Mouse (Mus musculus) ovary, postnatal 14 days (tissue): ENCODE data around the gene Lhfp.

ENCODE experiments used
- DNase-seq: peaks from one replicate; pipeline ENCODE4 v3.0.0; 2022; ENCODE audit warnings: low spot score

Gene Lhfp

DNA sequence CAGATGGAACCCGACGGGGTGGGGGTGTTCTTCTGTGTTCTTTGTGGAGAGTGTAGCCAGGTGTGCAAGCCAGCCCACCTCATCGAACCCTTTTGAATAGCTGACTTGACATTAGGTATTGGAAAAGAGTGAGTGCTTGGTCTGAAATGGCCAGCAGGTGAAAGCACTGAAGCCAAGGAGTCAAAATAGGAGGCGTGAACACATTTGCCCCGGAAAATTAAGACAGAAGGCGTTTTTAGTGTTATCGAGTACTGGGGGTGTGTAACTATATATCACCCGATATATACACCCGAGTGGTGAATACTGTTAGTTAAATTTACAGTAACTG is 876 bp downstream of the Lhfp start:
- no peak for DNase-seq

DNA sequence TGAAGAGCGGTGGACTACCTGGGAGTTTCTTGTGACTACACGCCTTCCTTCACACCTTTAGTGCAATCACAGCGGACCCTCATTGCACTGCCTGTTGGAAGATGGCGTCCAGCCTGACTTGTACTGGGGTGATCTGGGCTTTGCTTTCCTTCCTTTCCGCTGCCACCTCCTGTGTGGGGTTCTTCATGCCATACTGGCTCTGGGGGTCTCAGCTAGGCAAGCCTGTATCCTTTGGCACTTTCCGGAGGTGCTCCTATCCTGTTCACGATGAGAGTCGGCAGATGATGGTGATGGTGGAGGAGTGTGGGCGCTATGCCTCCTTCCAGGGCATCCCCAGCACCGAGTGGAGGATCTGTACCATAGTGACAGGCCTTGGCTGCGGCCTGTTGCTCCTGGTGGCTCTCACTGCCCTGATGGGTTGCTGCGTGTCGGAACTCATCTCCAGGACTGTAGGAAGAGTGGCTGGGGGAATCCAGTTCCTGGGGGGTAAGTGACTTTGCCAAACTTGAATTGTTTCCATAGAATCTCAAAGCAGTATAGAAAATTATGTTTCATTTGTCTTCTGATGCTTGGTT is 2.0 kb downstream of the Lhfp start:
- no peak for DNase-seq

DNA sequence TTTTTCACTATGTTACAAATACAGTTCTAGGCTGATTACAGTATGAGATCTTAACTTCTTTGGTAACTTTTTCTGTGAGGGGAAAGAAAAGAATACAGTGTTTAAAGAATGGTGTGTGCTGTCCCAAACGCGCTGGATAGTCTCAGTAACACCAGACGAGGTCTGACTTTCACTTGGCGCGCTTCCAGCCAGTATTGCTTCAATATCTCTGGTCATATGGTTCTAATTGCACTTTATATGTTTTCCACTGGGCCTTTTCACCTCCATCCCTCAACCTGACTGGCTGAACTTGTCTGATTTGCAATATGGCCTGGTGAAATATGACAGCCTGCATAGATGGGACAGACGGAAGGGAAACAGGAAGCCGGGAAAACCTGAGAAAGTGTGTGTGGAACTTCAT is 2.9 kb downstream of the Lhfp start:
- no peak for DNase-seq

DNA sequence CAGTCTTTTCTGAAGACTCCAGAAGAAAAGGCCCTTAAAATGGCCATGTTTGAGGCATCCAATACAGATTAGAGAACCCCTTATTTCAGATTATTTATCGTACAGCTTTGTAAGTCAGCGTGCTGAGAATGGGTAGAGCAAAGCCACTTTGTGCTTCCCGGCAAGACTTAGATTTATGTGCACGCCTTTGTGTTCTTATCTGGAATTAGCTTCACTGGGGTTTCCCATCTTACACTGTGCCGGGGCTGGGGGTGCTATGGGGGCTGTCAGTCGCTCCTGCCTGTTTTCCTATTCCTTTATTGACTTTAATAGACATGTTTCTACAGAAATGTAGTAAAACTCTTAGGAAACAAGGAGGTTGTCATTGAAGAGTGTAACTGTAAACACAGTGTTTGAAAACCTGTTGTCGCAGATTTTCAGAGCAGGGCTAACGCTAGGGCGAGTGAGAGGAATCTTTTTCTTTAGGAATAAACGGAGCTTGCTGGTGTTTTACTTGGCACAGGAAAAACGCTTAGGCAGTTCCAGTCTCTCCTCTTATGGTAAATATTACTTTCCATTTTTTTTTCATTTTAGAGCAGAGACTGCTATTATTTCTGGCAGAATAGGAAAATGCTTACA is 3.5 kb downstream of the Lhfp start:
- no peak for DNase-seq

DNA sequence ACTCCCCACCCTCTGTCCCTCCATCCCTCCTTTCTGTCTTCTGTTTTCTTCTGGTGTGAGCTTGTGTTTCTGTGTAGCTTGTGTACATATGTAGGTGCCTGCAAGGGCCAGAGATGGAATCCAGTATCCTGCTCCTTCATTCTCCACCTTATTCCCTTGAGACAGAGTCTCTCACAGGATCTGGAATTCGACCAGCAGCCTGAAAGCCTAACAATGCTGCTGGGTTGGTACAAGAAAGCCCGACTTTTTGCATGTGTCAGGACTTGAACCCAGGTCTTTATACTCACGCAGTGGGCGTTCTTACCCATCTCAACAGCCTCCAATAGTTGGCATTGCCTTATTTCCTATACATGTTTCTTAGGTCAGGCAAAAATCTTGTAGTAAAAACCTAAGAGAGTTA is 4.4 kb downstream of the Lhfp start:
- no peak for DNase-seq

DNA sequence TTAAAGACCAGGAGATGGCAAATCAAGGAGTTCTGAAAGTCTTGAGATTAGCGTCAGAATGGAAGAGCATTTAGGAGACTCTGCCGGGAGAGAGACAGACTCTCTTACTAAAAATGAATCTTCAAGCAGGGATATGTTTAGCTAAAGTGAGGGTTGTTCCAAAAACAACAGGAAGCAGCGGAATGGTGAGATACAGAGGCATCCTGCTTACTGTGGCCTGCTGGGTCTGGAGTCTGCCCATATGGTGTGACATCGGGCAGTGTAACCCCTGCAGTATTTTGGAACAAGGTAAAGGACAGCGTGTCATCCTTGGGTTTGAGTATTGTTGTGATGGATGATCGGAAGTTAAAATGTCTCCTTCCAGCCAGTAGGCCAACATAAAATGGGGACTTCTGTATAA is 5.0 kb downstream of the Lhfp start:
- DNase-seq, result no peak

DNA sequence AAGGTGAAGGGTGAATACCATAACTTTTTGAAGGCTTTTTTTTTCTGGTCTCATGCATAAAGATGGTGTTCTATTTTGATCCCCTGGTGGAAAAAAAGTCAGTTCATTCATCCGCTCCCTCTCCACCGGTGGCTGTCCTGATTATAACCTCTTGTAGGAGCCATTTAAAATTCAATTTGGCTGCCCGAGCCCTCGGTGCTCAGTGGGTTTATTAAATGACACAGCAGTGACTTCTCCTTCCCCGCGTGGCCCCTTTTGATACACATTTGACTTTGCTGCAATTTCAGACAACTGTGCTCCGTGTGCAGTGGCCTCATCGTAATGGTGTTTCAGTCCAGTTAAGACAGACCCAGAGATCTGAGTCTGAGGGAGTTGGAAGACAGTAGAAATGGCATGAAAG is 11.1 kb downstream of the Lhfp start:
- DNase-seq, result no peak

DNA sequence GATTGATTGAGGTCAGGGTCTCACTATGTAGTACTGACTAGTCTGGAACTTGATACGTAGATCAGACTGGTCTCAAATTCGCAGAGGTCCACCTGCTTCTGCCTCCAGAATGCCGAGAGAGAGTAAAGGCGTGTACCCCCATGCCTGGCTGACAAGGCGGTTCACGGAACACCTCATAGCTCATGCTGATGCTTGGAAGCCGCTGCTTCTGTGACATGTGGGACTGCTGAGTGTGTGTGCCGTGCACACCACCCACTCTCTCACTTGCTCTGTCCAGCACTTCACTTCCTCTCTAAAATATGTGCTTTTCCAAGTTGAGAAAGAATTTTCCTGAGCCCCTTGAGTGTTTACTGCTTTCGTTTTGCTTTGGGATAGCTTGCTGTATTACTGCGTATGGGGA is 15.1 kb downstream of the Lhfp start:
- no peak for DNase-seq

DNA sequence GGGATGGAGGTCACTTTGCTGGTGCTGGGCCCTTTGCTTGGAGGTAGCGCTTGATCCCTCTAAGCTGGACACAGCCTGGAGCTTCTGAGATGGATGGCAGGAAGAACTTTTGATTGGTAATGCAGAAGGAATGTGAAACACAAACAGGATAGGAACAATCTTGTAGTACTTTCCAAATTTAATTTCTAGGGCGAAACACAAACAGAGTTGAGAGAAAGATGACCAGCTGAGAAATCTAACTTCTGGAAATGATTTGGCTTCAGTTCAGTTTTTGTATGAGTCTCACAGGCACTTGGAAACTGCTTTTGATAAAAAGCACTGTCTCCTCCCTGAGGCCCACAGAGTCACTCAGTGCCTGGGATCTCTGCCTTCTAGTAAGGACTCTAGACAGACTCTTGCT is 18.6 kb downstream of the Lhfp start:
- DNase-seq, result no peak

DNA sequence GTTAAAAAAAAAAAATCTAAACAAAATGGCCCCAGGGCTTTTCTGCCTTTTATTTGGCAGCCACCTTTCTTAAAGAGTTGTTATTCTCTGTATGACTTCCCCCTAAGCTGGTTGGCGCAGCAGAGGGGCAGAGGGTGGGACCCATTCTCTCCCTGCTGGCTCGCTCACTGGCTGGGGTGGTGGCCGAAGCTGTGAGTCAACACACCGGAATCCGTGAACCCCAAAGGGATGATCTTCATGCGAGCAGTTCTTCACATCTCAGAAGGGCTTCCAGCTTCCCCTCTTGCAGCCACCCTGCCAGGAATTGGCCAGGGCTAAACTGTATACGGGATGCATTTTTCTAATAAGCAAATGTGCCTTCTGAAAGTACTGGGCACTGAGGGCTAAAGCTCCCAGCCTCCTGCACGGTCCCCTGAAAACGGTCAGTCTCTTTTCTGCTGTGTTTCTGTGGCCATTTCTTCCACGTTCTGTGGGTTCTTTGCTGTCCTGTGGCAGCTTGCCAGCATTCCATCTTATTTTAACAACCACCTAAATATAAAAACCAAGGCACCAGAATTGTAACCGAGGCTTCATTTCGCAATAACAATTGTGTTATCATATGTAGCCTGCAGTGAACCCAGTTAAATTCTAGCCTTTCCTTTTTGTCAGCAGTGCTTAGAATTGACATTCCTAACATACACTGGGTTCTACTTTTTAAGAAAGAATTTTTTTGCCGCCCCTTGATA is 22.3 kb downstream of the Lhfp start:
- DNase-seq, result no peak

DNA sequence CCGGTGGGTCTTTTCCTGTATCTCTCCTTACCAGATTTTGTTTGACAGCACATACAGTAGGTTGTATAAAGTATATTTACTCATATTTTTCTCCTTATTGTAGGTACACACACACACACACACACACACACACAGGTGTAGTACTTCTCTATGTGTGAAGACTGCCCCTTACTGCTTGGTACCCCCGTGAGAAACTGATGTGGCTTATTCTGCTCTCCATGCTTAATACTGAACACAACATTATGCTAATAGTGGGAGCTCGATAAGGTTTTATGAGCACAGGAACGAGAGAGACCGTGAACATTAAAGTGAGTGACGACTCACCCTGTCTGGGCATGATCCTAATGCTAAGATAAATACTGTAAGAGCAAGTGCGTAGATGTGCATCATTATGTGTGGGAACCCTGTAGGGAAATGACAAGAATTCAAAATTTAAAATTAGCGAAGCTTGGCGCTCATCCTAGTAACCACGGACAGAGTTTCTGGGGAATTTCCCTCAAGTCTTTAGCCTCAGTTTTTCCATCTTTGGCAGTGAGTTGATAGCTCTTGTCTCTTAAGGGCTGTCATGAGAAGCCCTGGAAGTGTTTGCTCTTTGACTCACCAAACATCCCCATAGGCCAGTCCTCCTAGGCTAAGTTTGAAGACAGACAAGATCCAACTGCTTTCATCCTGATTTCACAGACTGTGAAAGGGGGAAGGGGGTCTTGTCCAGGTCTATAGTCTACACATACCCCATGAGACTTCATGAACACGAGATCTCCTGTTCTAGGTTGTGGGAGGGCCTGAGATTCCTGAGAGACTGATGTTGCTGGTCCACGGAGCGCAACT is 24.2 kb downstream of the Lhfp start:
- no peak for DNase-seq

DNA sequence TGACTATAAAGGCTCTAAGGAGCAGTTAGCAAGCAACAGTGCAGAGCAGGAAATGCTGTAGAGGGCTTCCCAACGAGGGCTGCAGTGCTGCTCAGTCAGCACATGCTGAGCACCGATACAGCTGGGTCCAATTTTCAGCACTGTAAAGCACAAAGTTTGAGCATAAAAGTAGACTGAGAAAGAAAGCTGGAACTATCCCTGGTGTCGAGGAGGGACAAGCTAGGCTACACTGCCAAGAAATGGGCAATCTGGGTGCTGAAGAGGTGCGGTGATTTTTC is 24.7 kb downstream of the Lhfp start:
- no peak for DNase-seq

DNA sequence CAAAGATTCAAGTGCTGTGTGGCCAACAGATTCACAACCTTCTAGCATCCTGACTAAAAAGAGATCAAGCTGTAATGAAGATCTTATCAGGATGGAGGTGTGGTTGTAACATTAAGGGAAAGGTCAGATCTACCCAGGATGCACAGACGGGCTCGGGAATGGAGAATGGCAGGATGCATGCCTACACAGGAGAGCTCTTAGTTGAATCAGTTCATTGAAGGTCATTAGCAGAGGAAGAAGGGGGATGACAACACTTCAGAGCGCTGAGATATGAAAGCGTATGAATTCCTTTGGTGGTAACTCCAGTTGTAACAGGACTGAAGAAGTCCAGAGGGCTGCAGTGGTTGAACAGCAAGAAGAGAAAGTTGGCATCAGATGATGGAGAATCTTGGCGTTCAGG is 27.1 kb downstream of the Lhfp start:
- DNase-seq, result no peak

DNA sequence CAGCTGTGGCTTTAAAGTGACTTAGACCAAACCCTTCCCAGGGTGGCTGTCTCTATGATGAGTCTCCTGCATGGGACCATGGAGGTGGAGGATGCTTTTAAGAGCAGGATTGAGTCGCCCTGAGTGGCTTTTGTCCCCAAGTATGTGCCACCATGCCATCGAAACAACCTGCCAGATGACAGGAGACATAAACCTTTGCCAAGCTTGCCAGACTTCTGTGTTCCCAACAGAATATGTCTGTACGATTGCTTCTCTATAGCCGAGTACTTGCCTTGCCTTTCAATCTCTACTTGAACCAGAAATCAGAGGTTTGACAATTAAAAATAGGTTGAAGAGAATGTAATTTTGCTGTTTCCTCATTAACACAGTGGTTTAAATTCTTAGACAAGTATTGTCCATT is 32.9 kb downstream of the Lhfp start:
- no peak for DNase-seq

DNA sequence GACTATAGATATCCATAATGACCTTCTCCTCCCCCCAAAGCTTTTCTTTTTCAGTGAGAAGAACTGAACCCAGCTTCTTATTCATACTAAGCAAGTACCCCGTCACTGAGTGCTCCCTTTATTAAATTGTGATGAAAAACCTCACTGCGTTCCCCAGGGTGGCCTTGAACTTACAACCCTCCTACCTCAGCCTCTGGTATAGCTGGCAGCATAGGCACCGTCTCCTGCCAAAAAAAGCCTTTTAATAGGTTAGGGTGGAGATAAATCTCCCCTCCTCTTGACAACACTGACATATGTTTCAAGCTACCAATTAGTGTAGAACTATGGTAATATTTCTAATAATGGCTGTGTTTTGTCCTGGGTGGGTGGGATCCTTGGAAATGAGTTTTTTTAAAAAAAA is 33.4 kb downstream of the Lhfp start:
- no peak for DNase-seq

DNA sequence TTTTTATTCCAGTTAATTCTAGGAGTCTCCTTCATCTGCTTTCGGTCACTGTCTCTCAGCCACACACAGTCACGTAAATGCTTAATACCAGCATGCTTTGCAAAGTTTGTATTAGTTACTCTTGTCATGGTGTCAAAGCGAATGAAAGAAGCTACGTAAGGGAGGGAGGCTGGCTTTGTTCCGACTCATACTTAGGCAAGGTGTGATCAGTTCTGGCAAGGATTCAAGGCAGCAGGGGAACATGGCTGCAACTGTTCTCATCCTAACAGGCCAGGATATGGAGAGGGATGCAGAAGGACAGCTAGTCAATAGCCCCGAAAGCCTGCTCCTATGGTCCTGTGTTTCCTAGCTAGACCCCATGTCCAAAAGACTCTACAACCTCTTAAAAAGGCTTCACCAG is 39.0 kb downstream of the Lhfp start:
- no peak for DNase-seq

DNA sequence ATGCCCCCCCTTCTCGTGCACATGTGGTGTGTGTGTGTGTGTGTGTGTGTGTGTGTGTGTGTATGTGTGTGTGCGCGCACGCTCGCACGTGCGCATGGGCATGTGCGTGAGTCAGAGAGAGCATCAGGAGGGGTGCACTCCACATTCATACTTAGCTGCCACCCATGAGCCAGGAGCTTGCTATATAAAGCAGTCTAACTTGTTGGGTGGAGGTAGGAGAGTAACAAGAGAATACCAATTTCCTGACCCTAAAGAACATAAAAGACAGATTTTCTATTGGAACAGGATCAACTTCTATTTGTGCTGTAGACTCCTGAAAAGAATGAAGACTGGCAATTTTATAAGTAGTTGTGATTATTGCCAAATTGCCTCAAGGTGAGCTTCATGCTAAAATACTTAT is 39.4 kb downstream of the Lhfp start:
- DNase-seq, result no peak

DNA sequence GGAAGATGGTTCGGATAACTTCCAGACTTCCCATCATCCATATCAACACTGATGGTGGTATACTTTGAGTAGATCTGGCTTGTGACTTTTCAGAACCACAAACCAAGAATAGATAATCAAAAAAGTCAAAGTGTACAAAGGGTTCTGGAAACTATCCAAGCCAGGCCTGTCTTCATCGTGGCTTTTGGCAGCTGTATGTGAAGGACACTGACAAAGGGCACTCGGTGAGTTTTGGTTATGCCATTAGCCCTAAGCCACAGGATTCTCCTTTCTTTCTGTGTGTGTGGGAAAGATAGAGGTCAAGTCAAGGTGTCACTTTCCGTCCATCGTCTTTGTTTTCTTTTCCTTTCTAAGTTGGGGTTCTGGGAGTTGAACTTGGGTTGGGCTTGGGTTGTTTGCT is 42.4 kb downstream of the Lhfp start:
- no peak for DNase-seq

DNA sequence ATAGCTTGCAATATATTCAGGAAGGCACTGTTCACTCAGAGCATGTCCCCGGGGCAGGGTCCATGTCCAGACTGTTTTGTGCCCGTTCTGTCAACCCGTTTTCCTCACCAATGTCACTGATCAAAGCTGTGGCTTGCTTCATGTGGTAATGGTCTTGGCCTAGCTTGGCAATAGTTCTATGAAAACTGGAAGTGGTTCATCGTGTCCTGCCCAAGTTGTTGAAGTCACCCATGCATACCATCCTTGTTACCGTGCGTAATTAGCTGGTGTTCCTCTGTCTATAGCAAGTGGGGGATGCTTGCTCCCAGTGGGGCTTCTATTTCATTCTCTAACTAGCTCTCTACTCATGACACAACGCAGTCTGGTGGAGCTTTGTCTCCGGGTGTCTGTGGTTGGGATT is 43.5 kb downstream of the Lhfp start:
- DNase-seq, result no peak

DNA sequence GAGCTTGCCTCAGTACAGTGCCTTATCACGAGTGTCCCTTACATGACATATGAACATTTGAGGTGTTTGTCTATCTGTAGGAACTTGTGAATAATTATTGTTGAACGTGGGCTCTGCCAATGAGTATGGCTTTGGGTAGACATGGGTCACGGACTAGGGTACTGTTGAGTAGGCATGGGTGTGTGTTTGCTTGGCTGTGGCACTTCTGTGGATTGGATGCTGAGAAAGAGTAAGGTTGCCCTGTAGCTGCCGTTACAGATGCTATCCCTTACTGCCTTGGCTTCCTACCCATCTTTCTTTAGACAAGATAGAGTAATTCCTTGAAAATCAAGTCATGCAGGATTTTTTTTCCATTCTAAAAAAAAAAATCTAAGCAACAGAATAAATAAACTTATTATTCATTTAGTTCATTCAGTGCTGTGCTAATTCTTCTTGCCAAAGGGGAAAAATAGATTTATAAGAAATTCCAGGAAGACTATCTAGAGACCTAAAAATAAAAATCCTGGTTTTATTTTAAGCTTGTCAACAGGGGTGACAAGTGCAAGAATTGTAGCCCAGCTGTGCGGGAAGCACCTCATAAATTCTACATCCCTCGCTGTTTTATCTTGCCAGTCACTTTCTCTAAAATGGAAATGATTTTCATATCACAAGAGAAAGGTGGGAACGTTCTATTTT is 45.3 kb downstream of the Lhfp start:
- DNase-seq, result no peak

DNA sequence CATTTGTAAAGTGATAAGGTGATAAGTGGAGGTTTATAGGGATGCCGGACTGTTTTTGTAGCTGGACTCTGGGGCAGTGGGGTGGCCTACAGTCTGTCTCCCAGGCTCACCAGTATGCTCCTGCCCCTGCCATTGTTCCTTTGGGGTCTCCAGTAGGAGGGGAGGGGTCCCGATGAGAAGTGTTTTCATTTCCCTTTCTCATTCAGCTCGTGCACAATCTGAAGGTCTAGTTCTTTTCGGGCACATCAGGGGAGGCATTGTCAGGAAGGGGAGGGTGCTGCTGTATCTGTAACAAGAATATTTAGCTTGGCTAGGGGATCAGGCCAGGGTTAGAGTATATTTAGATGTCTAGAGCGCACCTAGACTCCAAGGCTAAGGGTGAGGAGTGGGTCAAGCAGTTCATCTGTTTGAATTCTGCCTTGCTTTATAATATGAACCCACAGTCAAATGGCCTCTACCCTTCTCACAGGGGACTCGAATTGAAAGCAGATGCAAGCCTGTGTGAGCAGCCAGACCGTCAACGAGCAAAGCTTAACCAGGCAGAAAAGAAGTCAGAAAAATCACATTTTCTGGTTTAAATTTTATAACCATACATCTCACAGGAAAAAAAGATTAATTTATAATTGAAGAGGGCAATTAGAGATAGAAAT is 46.0 kb downstream of the Lhfp start:
- no peak for DNase-seq

DNA sequence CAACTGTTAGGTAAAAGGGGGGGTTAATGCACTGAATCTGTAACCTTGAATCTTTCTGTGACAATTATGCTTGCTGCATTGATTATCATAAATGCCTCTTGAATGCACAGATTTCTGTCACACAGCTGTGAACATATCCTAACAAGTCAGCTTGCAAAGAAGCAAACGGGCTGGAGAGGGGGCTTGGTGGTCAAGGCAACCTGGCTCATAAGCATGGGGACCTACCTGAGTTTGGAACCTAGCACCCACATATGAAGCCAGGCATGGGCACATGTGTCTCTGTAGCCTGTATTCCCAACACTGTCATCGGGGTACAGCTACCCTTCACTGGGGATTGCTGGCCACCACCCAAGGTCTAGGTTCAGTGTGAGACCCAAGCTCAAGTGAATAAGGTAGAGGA is 48.6 kb downstream of the Lhfp start:
- no peak for DNase-seq
